Mouse (Mus musculus): ENCODE measurements around the gene Rsl24d1. TPM values are rescaled to one million over a fixed set of nuclear protein-coding genes. Genes with fewer than 3 reads are reported as not detected.
"Not testable (repeated sequence)": the region's sequence is repeated elsewhere in the genome, so short reads cannot be mapped to it uniquely, and the experiment has no call there.

Rsl24d1 gene
- total RNA-seq (2018; cell fraction: chromatin; rRNA removed): 10 to 100 TPM in 15 of 26 experiments, 1 to 10 TPM in 11; 3.7 to 25.0 (median 12.4) TPM
- 10 to 100 TPM; 37.3 to 66.4 (median 51.2) TPM for total RNA-seq (2018; cell fraction: cytosol; rRNA removed)
- 10 to 100 TPM in 24 of 26 experiments, 1 to 10 TPM in 2; 7.2 to 50.7 (median 26.9) TPM for total RNA-seq (2018; cell fraction: nucleus; rRNA removed)
- polyA plus RNA-seq (2018): 42.8 to 69.1 TPM (median 47.1 TPM) in 3 replicates

GRCm38 (mm10) chr9:73112919-73113906, at the start of gene Rsl24d1:
Gene Rsl24d1, plus strand, starts transcription at chr9:73113426.
- WGBS (ENCODE audit: missing documents): under 1% methylated on average over 64 of the region's 64 CpGs
- peak within 1 kb of the TSS; percentile 90 for H3K4me3 ChIP-seq (ENCODE audit: inconsistent target)
- peaks cover 14% of the 10 kb centered on the region for H3K36me3 ChIP-seq (ENCODE audit: inconsistent target)
- peak within 1 kb of the TSS; percentile 35 for H3K27ac ChIP-seq
- peaks cover 26% of the 10 kb centered on the region for H3K79me2 ChIP-seq (ENCODE audit: inconsistent target)

DNA sequence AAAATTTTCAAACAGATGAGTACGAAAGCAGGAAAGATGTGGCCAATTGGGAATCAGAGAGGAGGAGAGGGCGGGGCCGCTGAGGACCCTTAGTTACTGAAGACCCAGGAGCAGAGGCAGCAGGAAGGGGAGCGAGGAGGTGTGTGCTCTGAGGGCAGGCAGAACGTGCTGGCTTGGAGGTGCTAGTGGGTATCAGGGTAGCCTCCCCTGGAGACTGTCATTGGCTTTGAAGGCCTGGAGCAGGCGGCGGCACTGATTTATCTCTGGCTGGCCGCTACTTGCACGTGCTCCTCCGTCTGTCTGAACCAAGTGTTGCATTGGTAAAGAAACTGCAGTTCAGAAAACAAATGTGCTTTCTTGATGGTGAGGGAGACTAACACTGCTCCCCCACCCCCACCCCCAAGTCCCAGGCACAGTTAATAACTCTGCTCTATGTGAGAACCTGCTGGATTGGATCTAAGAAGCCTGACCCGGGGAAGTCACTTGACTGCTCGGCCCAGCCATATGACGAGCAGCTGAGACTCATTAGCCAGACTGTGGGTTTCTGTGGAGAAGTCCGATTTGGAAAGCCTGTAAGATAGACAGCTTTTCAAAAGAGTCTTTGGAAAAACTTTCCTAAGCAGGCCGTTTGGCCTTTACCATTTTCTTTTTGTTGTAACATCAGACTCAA, 49.5 kb upstream of the Rsl24d1 start:
- 93% methylated on average over 15 of the region's 15 CpGs for WGBS (ENCODE audit: missing documents)
- Histone ChIP-seq H3K27ac (no peak overlapping the region), H3K4me3 (ENCODE audit: inconsistent target) (no peak overlapping the region), H3K36me3 (ENCODE audit: inconsistent target) (no peaks in the 10 kb centered on the region), H3K79me2 (ENCODE audit: inconsistent target) (no peaks in the 10 kb centered on the region)

DNA sequence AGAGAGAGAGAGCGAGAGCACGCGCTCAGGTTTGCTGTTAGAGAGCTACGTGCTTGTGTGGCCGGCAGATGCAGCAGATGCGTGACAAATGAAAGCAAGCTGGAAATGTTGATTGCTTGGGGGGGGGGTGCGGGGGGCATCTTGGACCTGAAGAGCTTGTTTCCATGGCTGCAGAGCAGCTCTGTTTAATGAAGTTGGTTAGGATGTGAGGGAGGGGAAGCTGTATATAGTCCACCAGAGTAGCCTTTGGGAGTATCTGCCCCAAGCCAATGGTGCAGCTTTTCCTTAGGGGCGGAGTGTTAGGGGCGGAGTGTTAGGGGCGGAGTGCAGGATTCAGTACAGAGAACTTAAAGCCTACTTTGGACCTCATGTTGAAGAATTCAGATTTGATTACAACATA, 46.1 kb upstream of the Rsl24d1 start:
- H3K4me3 ChIP-seq (ENCODE audit: inconsistent target): no peak overlapping the region
- H3K36me3 ChIP-seq (ENCODE audit: inconsistent target): no peaks in the 10 kb centered on the region
- 89% methylated on average over 4 of the region's 10 CpGs for WGBS (ENCODE audit: missing documents)
- H3K79me2 ChIP-seq (ENCODE audit: inconsistent target): no peaks in the 10 kb centered on the region
- no peak overlapping the region for H3K27ac ChIP-seq

- H3K27ac ChIP-seq: no peak overlapping the region
These were observed 45.0 kb upstream of the Rsl24d1 start for GRCm38 (mm10) chr9:73068230-73068679.

GRCm38 (mm10) chr9:73068688-73069087, 44.5 kb upstream of the Rsl24d1 start:
- WGBS (ENCODE audit: missing documents): 35% methylated on average over 6 of the region's 6 CpGs
- Histone ChIP-seq H3K79me2 (ENCODE audit: inconsistent target) (no peaks in the 10 kb centered on the region), H3K36me3 (ENCODE audit: inconsistent target) (no peaks in the 10 kb centered on the region), H3K27ac (no peak overlapping the region), H3K4me3 (ENCODE audit: inconsistent target) (no peak overlapping the region)

More at GRCm38 (mm10) chr9:73068230-73068679, 45.0 kb upstream of the Rsl24d1 start:
- H3K36me3 ChIP-seq (ENCODE audit: inconsistent target): no peaks in the 10 kb centered on the region
- H3K79me2 ChIP-seq (ENCODE audit: inconsistent target): no peaks in the 10 kb centered on the region
- WGBS (ENCODE audit: missing documents): 43% methylated on average over 6 of the region's 6 CpGs
- H3K4me3 ChIP-seq (ENCODE audit: inconsistent target): no peak overlapping the region

GRCm38 (mm10) chr9:73070971-73071659, 42.1 kb upstream of the Rsl24d1 start:
- WGBS (ENCODE audit: missing documents): 34% methylated on average over 10 of the region's 10 CpGs
- H3K36me3 ChIP-seq (ENCODE audit: inconsistent target): no peaks in the 10 kb centered on the region
- H3K27ac ChIP-seq: peak overlapping the region; percentile 19; the same call in 1 of the 2 replicates
- H3K79me2 ChIP-seq (ENCODE audit: inconsistent target): no peaks in the 10 kb centered on the region
- H3K4me3 ChIP-seq (ENCODE audit: inconsistent target): no peak overlapping the region

DNA sequence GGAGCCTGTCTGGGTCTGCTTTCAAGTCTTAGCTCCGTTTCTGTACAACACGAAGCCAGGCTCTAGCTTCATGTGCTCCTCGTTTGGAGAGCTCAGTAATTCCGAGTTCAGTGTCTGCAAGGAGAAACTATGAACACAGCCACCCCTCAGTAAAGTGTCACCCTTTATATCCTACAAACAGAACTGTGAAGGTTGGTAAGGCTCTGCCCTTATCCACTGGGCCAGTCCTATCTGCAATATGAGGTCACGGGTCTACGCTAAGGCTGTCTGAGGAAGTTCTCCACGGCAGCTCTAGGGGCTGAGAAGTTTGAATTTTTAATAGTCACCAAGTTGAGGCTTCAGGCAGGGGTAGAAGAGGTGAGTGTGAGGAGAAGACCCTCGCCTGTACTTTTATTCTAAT, 40.8 kb upstream of the Rsl24d1 start:
- 74% methylated on average over 8 of the region's 8 CpGs for WGBS (ENCODE audit: missing documents)
- H3K27ac ChIP-seq: no peak overlapping the region
- no peak overlapping the region for H3K4me3 ChIP-seq (ENCODE audit: inconsistent target)
- no peaks in the 10 kb centered on the region for H3K36me3 ChIP-seq (ENCODE audit: inconsistent target)
- H3K79me2 ChIP-seq (ENCODE audit: inconsistent target): no peaks in the 10 kb centered on the region

DNA sequence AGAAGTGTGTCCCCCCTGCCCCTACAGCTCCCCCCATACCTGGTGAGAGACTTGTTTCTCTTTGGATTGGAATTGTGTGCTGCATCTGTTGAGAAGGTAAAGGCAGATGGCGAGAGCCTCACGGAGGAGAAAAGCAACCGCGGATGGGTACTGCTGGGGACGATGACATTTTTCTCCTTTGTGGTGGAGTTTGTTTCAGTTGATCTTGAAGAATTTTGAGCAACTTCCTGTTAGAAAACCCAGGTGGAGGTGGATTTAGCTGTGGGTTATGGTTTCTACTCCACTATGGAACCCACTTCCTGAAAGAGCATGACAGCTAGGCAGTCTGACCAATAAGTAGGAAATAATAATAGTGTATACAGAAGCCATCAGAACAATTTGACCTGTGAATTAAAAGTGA, 40.1 kb upstream of the Rsl24d1 start:
- no peak overlapping the region for H3K27ac ChIP-seq
- no peak overlapping the region for H3K4me3 ChIP-seq (ENCODE audit: inconsistent target)
- 13% methylated on average over 5 of the region's 5 CpGs for WGBS (ENCODE audit: missing documents)
- no peaks in the 10 kb centered on the region for H3K79me2 ChIP-seq (ENCODE audit: inconsistent target)
- H3K36me3 ChIP-seq (ENCODE audit: inconsistent target): no peaks in the 10 kb centered on the region

- H3K27ac ChIP-seq; H3K4me3 ChIP-seq (ENCODE audit: inconsistent target); H3K79me2 ChIP-seq (ENCODE audit: inconsistent target); H3K36me3 ChIP-seq (ENCODE audit: inconsistent target): not testable (repeated sequence)
- WGBS (ENCODE audit: missing documents): 92% methylated on average over 4 of the region's 12 CpGs
These were observed 33.9 kb upstream of the Rsl24d1 start for GRCm38 (mm10) chr9:73079349-73079748.

DNA sequence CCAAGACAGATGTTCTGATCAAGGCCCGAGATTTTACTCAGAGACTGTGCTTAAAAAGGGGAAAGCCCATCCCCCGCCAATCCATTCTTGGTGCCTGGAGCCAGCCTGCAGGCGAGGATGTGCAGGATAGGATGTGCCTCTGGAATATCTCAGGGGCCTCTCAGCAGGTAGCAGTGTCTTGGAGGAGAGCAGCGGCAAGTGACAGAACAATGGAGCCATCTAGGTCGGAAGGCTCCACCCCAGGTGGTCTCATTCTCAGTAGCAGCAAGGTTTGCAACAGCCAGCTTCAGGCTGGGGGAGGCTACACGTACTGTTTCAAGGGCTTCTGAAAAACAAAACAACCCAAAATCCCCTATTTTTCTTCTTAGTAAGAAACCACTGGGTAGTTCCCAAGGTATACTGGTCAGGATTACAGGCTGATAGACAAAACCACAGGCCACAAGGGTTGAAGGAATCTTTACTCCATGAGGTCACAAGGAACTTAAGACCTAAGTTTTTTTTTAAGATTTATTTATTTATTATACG, 33.4 kb upstream of the Rsl24d1 start:
- Histone ChIP-seq H3K79me2 (ENCODE audit: inconsistent target) (no peaks in the 10 kb centered on the region), H3K4me3 (ENCODE audit: inconsistent target) (no peak overlapping the region), H3K36me3 (ENCODE audit: inconsistent target) (no peaks in the 10 kb centered on the region), H3K27ac (no peak overlapping the region)
- WGBS (ENCODE audit: missing documents): 86% methylated on average over 7 of the region's 7 CpGs

GRCm38 (mm10) chr9:73082291-73083000, 30.8 kb upstream of the Rsl24d1 start:
- no peaks in the 10 kb centered on the region for H3K36me3 ChIP-seq (ENCODE audit: inconsistent target)
- H3K27ac ChIP-seq: no peak overlapping the region
- no peaks in the 10 kb centered on the region for H3K79me2 ChIP-seq (ENCODE audit: inconsistent target)
- H3K4me3 ChIP-seq (ENCODE audit: inconsistent target): no peak overlapping the region
- 100% methylated on average over 8 of the region's 8 CpGs for WGBS (ENCODE audit: missing documents)

- Histone ChIP-seq H3K4me3 (ENCODE audit: inconsistent target) (no peak overlapping the region), H3K27ac (no peak overlapping the region), H3K79me2 (ENCODE audit: inconsistent target) (no peaks in the 10 kb centered on the region), H3K36me3 (ENCODE audit: inconsistent target) (no peaks in the 10 kb centered on the region)
- WGBS (ENCODE audit: missing documents): 64% methylated on average over 6 of the region's 6 CpGs
These were observed 29.3 kb upstream of the Rsl24d1 start for GRCm38 (mm10) chr9:73083956-73084355.

DNA sequence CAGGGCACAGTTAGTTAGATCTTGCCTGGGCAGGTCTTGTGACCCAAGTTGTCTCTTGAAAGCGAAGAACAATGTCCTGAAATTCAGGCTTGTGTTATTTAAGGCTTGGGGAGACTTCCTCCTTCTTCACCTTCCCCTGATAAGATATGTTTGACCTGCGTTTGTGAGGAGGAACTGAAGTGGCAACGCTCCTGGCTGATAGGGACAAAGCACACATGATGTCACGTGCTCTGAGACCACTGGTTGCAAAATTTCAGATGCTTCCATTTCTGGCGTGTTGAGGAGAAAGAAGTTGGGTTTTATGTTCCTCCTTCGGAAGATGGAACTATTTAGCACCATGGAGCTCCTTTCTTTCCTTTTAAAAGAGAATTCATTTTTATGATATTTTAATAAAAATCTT, 27.4 kb upstream of the Rsl24d1 start:
- Histone ChIP-seq H3K79me2 (ENCODE audit: inconsistent target) (no peaks in the 10 kb centered on the region), H3K36me3 (ENCODE audit: inconsistent target) (no peaks in the 10 kb centered on the region), H3K27ac (no peak overlapping the region), H3K4me3 (ENCODE audit: inconsistent target) (no peak overlapping the region)
- 7% methylated on average over 6 of the region's 6 CpGs for WGBS (ENCODE audit: missing documents)

Measured in macrophage (primary cell).